Comparison of ENCODE assay signal across 9 mouse cellular contexts in genomic region chr15:89314511-89315189, GRCm38 (mm10). TPM values are rescaled to one million over a fixed set of nuclear protein-coding genes. Genes with fewer than 3 reads are reported as not detected.
DNase-seq lines count a peak whose midpoint lies in the region; ATAC-seq and TF ChIP-seq lines count a peak whose summit lies in the region.
"Had no signal": no experiment of that assay in that cellular context is flagged by ENCODE, and none has a peak within 500 bp of the region (broad histone marks: within the 10 kb centered on the region; RNA-seq: fewer than 3 reads in every experiment).

No protein-coding gene starts in this region.

- H3K79me2 ChIP-seq in CH12.LX (replicated peaks; ENCODE audit: control insufficient read depth, extremely low read depth, insufficient read depth, poor library complexity, severe bottlenecking), result peaks cover 11% of the 10 kb centered on the region

- TF ChIP-seq POLR2A in CH12.LX (IDR thresholded peaks at IDR 0.05; ENCODE audit: low read depth, low read length), result no peak

- in situ Hi-C loops in CH12.LX (cut with MboI; ENCODE audit: low pct_ligation_motif_present, low pct_unique_long_range_greater_than_20kb, low sequenced_read_pairs), result no loop called here

- no peak for TF ChIP-seq RAD21 in CH12.LX (IDR thresholded peaks at IDR 0.05; ENCODE audit: low read depth, low read length)

- peak overlapping the region; percentile 82 to 94 (median 93) for H3K4me3 ChIP-seq in CH12.LX (replicated peaks in 1 of 3; ENCODE audit: low read depth in 2 of 3, low read length in 2 of 3, poor library complexity in 1 of 3)
- H3K4me3 ChIP-seq in heart, embryonic 15.5 days, result peak overlapping the region; percentile 95
- H3K4me3 ChIP-seq in midbrain, embryonic 13.5 days (replicated peaks), result peak overlapping the region; percentile 92

- DNase-seq in frontal cortex, postnatal 10 days (ENCODE audit: low spot score in 2 of 2), result peak; percentile 43 to 45
- no peak for DNase-seq in frontal cortex, adult 2 months (ENCODE audit: extremely low spot score in 1 of 2, low spot score in 1 of 2)
- no peak for DNase-seq in CH12.LX (ENCODE audit: extremely low read depth)
- DNase-seq in cerebellum, adult 9-11 months, result peak; percentile 79
- peak; percentile 39 for DNase-seq in kidney, postnatal 14 days
- no peak for DNase-seq in layer of hippocampus, adult 18-20 months (ENCODE audit: low spot score in 2 of 2)

- peaks cover 24 to 56% of the 10 kb centered on the region in 2 experiments for H3K4me1 ChIP-seq in CH12.LX (ENCODE audit: control insufficient read depth in 1 of 2, insufficient read depth in 2 of 2)
- H3K4me1 ChIP-seq in heart, embryonic 15.5 days (replicated peaks), result peaks cover 31% of the 10 kb centered on the region
- peaks cover 38% of the 10 kb centered on the region for H3K4me1 ChIP-seq in midbrain, embryonic 13.5 days (replicated peaks)

- dilution Hi-C loops in CH12.LX (cut with MboI; ENCODE audit: extremely low pct_ligation_motif_present, extremely low pct_unique_long_range_greater_than_20kb, low sequenced_read_pairs), result no loop called here

- no peak for TF ChIP-seq CTCF in CH12.LX (conservative IDR thresholded peaks at IDR 0.05 in 1 of 2, IDR thresholded peaks at IDR 0.05 in 1 of 2; ENCODE audit: low read depth in 2 of 2, low read length in 2 of 2)

- H3K27me3 ChIP-seq in CH12.LX (replicated peaks), result no peaks in the 10 kb centered on the region
- no peaks in the 10 kb centered on the region for H3K27me3 ChIP-seq in heart, embryonic 15.5 days
- 0 out of 2 replicates have a peak, but pooled peaks cover 4% of the 10 kb centered on the region for H3K27me3 ChIP-seq in midbrain, embryonic 13.5 days

- H3K9me3 ChIP-seq in CH12.LX (replicated peaks; ENCODE audit: low read length), result no peaks in the 10 kb centered on the region
- no peaks in the 10 kb centered on the region for H3K9me3 ChIP-seq in heart, embryonic 15.5 days (replicated peaks)
- H3K9me3 ChIP-seq in midbrain, embryonic 13.5 days, result no peaks in the 10 kb centered on the region

- ATAC-seq in heart, embryonic 15.5 days (replicated peaks; ENCODE audit: insufficient number of reproducible peaks, insufficient read depth, low FRiP score, low read depth), result peak; percentile 20
- peak; percentile 75 for ATAC-seq in midbrain, embryonic 13.5 days

- H3K4me2 ChIP-seq in CH12.LX (ENCODE audit: insufficient read depth, low read depth, poor library complexity, severe bottlenecking), result peak overlapping the region; percentile 48; the same call in 1 of the 2 replicates
- peak overlapping the region; percentile 84 for H3K4me2 ChIP-seq in heart, embryonic 15.5 days
- peak overlapping the region; percentile 89 for H3K4me2 ChIP-seq in midbrain, embryonic 13.5 days (replicated peaks)

- no peak for TF ChIP-seq EP300 in CH12.LX (IDR thresholded peaks at IDR 0.05; ENCODE audit: low read length)

- under 1% methylated on average over 58 of the region's 58 CpGs for whole genome bisulfite sequencing in heart, embryonic 15.5 days
- WGBS in midbrain, embryonic 13.5 days, result under 1% methylated on average over 58 of the region's 58 CpGs

- H3K27ac ChIP-seq in CH12.LX (ENCODE audit: insufficient read depth, low read depth), result no peak overlapping the region
- peak overlapping the region; percentile 54; the same call in 1 of the 2 replicates for H3K27ac ChIP-seq in heart, embryonic 15.5 days
- H3K27ac ChIP-seq in midbrain, embryonic 13.5 days, result peak overlapping the region; percentile 45; the same call in 1 of the 2 replicates

- H3K9ac ChIP-seq in CH12.LX (ENCODE audit: insufficient read depth, low read depth), result peak overlapping the region; percentile 79
- peak overlapping the region; percentile 92 for H3K9ac ChIP-seq in heart, embryonic 15.5 days
- H3K9ac ChIP-seq in midbrain, embryonic 13.5 days (replicated peaks), result peak overlapping the region; percentile 87

- H3K36me3 ChIP-seq in CH12.LX (replicated peaks in 1 of 2; ENCODE audit: control insufficient read depth in 1 of 2, insufficient read depth in 1 of 2, low read length in 1 of 2), result peaks cover 0 to 13% of the 10 kb centered on the region in 2 experiments
- H3K36me3 ChIP-seq in heart, embryonic 15.5 days, result no peaks in the 10 kb centered on the region
- no peaks in the 10 kb centered on the region for H3K36me3 ChIP-seq in midbrain, embryonic 13.5 days

TF ChIP-seq in CH12.LX, 34 proteins besides CTCF, POLR2A, EP300 and RAD21:
- TF ChIP-seq ZMIZ1 (IDR thresholded peaks at IDR 0.05; ENCODE audit: low read depth, low read length), result no peak
- TF ChIP-seq GABPA (IDR thresholded peaks at IDR 0.05; ENCODE audit: insufficient replicate concordance, low read depth, low read length), result no peak
- 0 out of 2 replicates have a peak, but pooled peaks have one; percentile 1 for TF ChIP-seq UBTF (IDR thresholded peaks at IDR 0.05; ENCODE audit: low read depth, low read length)
- TF ChIP-seq ETS1 (conservative IDR thresholded peaks at IDR 0.05; ENCODE audit: low read depth, low read length), result no peak
- TF ChIP-seq KAT2A (IDR thresholded peaks at IDR 0.05; ENCODE audit: insufficient replicate concordance, low read length), result no peak
- TF ChIP-seq IRF4 (IDR thresholded peaks at IDR 0.05; ENCODE audit: low read depth, low read length), result no peak
- TF ChIP-seq MXI1 (IDR thresholded peaks at IDR 0.05; ENCODE audit: low read depth, low read length), result 0 out of 2 replicates have a peak, but pooled peaks have one; percentile 71
- no peak for TF ChIP-seq NRF1 (IDR thresholded peaks at IDR 0.05; ENCODE audit: low read depth, low read length)

RNA-seq across cellular contexts. Expression of gene Sbf1, which starts 0.5 kb away (rescaled TPM):
- 212 and 221 TPM in 2 replicates for polyA plus RNA-seq in frontal cortex, adult 2 months (2012; rRNA removed)
- total RNA-seq in CH12.LX (2012; rRNA removed) (64.6 and 79.1 TPM in 2 replicates), CH12.LX (2014; rRNA removed) (22.6 and 34.6 TPM in 2 replicates)
- polyA plus RNA-seq in CH12.LX (2012; ENCODE audit: insufficient read length, low read depth), result 65.3 and 69.3 TPM in 2 replicates
- 27.5 and 45.9 TPM in 2 replicates for polyA plus RNA-seq in heart, embryonic 15.5 days (2015; fragmentation: Nextera tagmentation; extraction: Ambion mirVana)
- polyA plus RNA-seq in midbrain, embryonic 13.5 days (2015; fragmentation: Nextera tagmentation; extraction: Ambion mirVana), result 80.6 and 88.7 TPM in 2 replicates
- total RNA-seq in layer of hippocampus, adult 18-20 months (2021), result 100 to 1,000 TPM; 304 to 307 TPM

RNA-seq across cellular contexts. Expression of gene Adm2, which starts 7.9 kb away (rescaled TPM):
- not detected in 2 replicates for polyA plus RNA-seq in frontal cortex, adult 2 months (2012; rRNA removed)
- 1.8 and 4.5 TPM in 2 replicates for total RNA-seq in CH12.LX (2012; rRNA removed)
- 0.18 and 0.23 TPM in 2 replicates for total RNA-seq in CH12.LX (2014; rRNA removed)
- 0.66 and 0.82 TPM in 2 replicates for polyA plus RNA-seq in CH12.LX (2012; ENCODE audit: insufficient read length, low read depth)
- polyA plus RNA-seq in heart, embryonic 15.5 days (2015; fragmentation: Nextera tagmentation; extraction: Ambion mirVana), result 0.19 and 0.60 TPM in 2 replicates
- not detected in 2 replicates for polyA plus RNA-seq in midbrain, embryonic 13.5 days (2015; fragmentation: Nextera tagmentation; extraction: Ambion mirVana)
- total RNA-seq in layer of hippocampus, adult 18-20 months (2021), result not detected

RNA-seq across cellular contexts. Expression of gene Miox, which starts 19.5 kb away (rescaled TPM):
- not detected in 2 replicates for polyA plus RNA-seq in frontal cortex, adult 2 months (2012; rRNA removed)
- total RNA-seq in CH12.LX (2012; rRNA removed) (not detected in 2 replicates), CH12.LX (2014; rRNA removed) (not detected in 2 replicates)
- polyA plus RNA-seq in CH12.LX (2012; ENCODE audit: insufficient read length, low read depth), result not detected in 2 replicates
- polyA plus RNA-seq in heart, embryonic 15.5 days (2015; fragmentation: Nextera tagmentation; extraction: Ambion mirVana), result 0.28 TPM in 1 of 2 replicates, not detected in the other
- not detected in 2 replicates for polyA plus RNA-seq in midbrain, embryonic 13.5 days (2015; fragmentation: Nextera tagmentation; extraction: Ambion mirVana)
- not detected for total RNA-seq in layer of hippocampus, adult 18-20 months (2021)
- polyA plus RNA-seq: large intestine, adult 2 months had no signal

RNA-seq across cellular contexts. Expression of gene Lmf2, which starts 40.8 kb away (rescaled TPM):
- polyA plus RNA-seq in frontal cortex, adult 2 months (2012; rRNA removed), result 14.7 and 15.8 TPM in 2 replicates
- 18.5 and 18.8 TPM in 2 replicates for total RNA-seq in CH12.LX (2012; rRNA removed)
- total RNA-seq in CH12.LX (2014; rRNA removed), result 9.1 and 9.9 TPM in 2 replicates
- 28.2 and 36.2 TPM in 2 replicates for polyA plus RNA-seq in CH12.LX (2012; ENCODE audit: insufficient read length, low read depth)
- 43.0 and 57.7 TPM in 2 replicates for polyA plus RNA-seq in heart, embryonic 15.5 days (2015; fragmentation: Nextera tagmentation; extraction: Ambion mirVana)
- 32.1 and 36.4 TPM in 2 replicates for polyA plus RNA-seq in midbrain, embryonic 13.5 days (2015; fragmentation: Nextera tagmentation; extraction: Ambion mirVana)
- total RNA-seq in layer of hippocampus, adult 18-20 months (2021), result 10 to 100 TPM; 16.6 to 18.6 TPM

RNA-seq across cellular contexts. Expression of gene Ncaph2, which starts 40.9 kb away (rescaled TPM):
- 101 and 112 TPM in 2 replicates for polyA plus RNA-seq in frontal cortex, adult 2 months (2012; rRNA removed)
- total RNA-seq in CH12.LX (2012; rRNA removed) (134 and 151 TPM in 2 replicates), CH12.LX (2014; rRNA removed) (106 and 108 TPM in 2 replicates)
- 95.4 and 122 TPM in 2 replicates for polyA plus RNA-seq in CH12.LX (2012; ENCODE audit: insufficient read length, low read depth)
- polyA plus RNA-seq in heart, embryonic 15.5 days (2015; fragmentation: Nextera tagmentation; extraction: Ambion mirVana), result 85.3 and 96.9 TPM in 2 replicates
- polyA plus RNA-seq in midbrain, embryonic 13.5 days (2015; fragmentation: Nextera tagmentation; extraction: Ambion mirVana), result 121 and 130 TPM in 2 replicates
- 100 to 1,000 TPM; 101 to 103 TPM for total RNA-seq in layer of hippocampus, adult 18-20 months (2021)

Comparison
In these comparisons a context has a peak if more than half of its experiments do, and no peak if none do; other contexts are left out.
1. DNase-seq: peak in frontal cortex, postnatal 10 days (2 of 2), cerebellum, adult 9-11 months (single experiment) and kidney, postnatal 14 days (single experiment); none in frontal cortex, adult 2 months (0 of 2), CH12.LX (single experiment) and layer of hippocampus, adult 18-20 months (0 of 2).
2. Peak in every context shown above with its lines, with median percentiles within 50 percentile points of each other: H3K4me2 ChIP-seq, H3K4me3 ChIP-seq and H3K9ac ChIP-seq.